Mouse (Mus musculus): ENCODE measurements around the gene Sh3pxd2a. TPM values are rescaled to one million over a fixed set of nuclear protein-coding genes. Genes with fewer than 3 reads are reported as not detected.
A peak's percentile ranks its signal among the peaks of the same experiment; 100 is the strongest.

Gene Sh3pxd2a
- polyA plus RNA-seq, 1 experiment from 2014 or later, result 2.3 TPM

GRCm38 (mm10) chr19:47369008-47369407 is 95.2 kb downstream of the Sh3pxd2a start:
- 50% methylated on average over 3 of the region's 3 CpGs for WGBS
- H3K36me3 ChIP-seq (replicated peaks), result no peaks in the 10 kb centered on the region
- H3K4me1 ChIP-seq, result no peaks in the 10 kb centered on the region
- no peak overlapping the region for H3K9ac ChIP-seq
- H3K4me2 ChIP-seq, result no peak overlapping the region
- no peaks in the 10 kb centered on the region for H3K27me3 ChIP-seq (replicated peaks)
- no peak overlapping the region for H3K27ac ChIP-seq
- H3K9me3 ChIP-seq, result no peaks in the 10 kb centered on the region
- H3K4me3 ChIP-seq, result no peak overlapping the region
- no peak for ATAC-seq (replicated peaks)

GRCm38 (mm10) chr19:47367271-47367879 is 96.8 kb downstream of the Sh3pxd2a start:
- H3K4me3 ChIP-seq, result no peak overlapping the region
- no peaks in the 10 kb centered on the region for H3K27me3 ChIP-seq (replicated peaks)
- no peaks in the 10 kb centered on the region for H3K4me1 ChIP-seq
- H3K36me3 ChIP-seq (replicated peaks), result no peaks in the 10 kb centered on the region
- 85% methylated on average over 12 of the region's 12 CpGs for WGBS
- no peak overlapping the region for H3K9ac ChIP-seq
- no peak overlapping the region for H3K4me2 ChIP-seq
- H3K9me3 ChIP-seq, result no peaks in the 10 kb centered on the region
- ATAC-seq (replicated peaks), result no peak
- no peak overlapping the region for H3K27ac ChIP-seq

- Histone ChIP-seq H3K9me3 (no peaks in the 10 kb centered on the region), H3K36me3 (replicated peaks) (no peaks in the 10 kb centered on the region), H3K4me3 (no peak overlapping the region), H3K4me2 (no peak overlapping the region), H3K4me1 (no peaks in the 10 kb centered on the region), H3K27ac (no peak overlapping the region), H3K27me3 (replicated peaks) (no peaks in the 10 kb centered on the region), H3K9ac (no peak overlapping the region)
- 0 out of 2 replicates have a peak, but pooled peaks have one; percentile 6 for ATAC-seq (replicated peaks)
- 85% methylated on average over 8 of the region's 8 CpGs for WGBS
These were observed 97.6 kb downstream of the Sh3pxd2a start for GRCm38 (mm10) chr19:47366576-47366975.

GRCm38 (mm10) chr19:47363086-47363668 is 101.0 kb downstream of the Sh3pxd2a start:
- no peak overlapping the region for H3K9ac ChIP-seq
- no peaks in the 10 kb centered on the region for H3K36me3 ChIP-seq (replicated peaks)
- no peak overlapping the region for H3K4me2 ChIP-seq
- ATAC-seq (replicated peaks), result no peak
- 59% methylated on average over 9 of the region's 9 CpGs for WGBS
- no peaks in the 10 kb centered on the region for H3K4me1 ChIP-seq
- H3K4me3 ChIP-seq, result no peak overlapping the region
- H3K27ac ChIP-seq, result no peak overlapping the region
- H3K9me3 ChIP-seq, result no peaks in the 10 kb centered on the region
- no peaks in the 10 kb centered on the region for H3K27me3 ChIP-seq (replicated peaks)

- H3K27ac ChIP-seq, result no peak overlapping the region
- H3K4me3 ChIP-seq, result no peak overlapping the region
- no peaks in the 10 kb centered on the region for H3K4me1 ChIP-seq
- 85% methylated on average over 3 of the region's 3 CpGs for WGBS
- ATAC-seq (replicated peaks), result no peak
- H3K9me3 ChIP-seq, result no peaks in the 10 kb centered on the region
- no peak overlapping the region for H3K4me2 ChIP-seq
- H3K9ac ChIP-seq, result no peak overlapping the region
- H3K27me3 ChIP-seq (replicated peaks), result no peaks in the 10 kb centered on the region
- no peaks in the 10 kb centered on the region for H3K36me3 ChIP-seq (replicated peaks)
These were observed 103.3 kb downstream of the Sh3pxd2a start for GRCm38 (mm10) chr19:47360921-47361320.

GRCm38 (mm10) chr19:47360017-47360416 is 104.2 kb downstream of the Sh3pxd2a start:
- H3K27me3 ChIP-seq (replicated peaks), result no peaks in the 10 kb centered on the region
- H3K4me3 ChIP-seq, result no peak overlapping the region
- no peaks in the 10 kb centered on the region for H3K4me1 ChIP-seq
- H3K36me3 ChIP-seq (replicated peaks), result no peaks in the 10 kb centered on the region
- no peak overlapping the region for H3K4me2 ChIP-seq
- ATAC-seq (replicated peaks), result no peak
- 93% methylated on average over 16 of the region's 16 CpGs for WGBS
- H3K9ac ChIP-seq, result no peak overlapping the region
- no peak overlapping the region for H3K27ac ChIP-seq
- no peaks in the 10 kb centered on the region for H3K9me3 ChIP-seq

DNA sequence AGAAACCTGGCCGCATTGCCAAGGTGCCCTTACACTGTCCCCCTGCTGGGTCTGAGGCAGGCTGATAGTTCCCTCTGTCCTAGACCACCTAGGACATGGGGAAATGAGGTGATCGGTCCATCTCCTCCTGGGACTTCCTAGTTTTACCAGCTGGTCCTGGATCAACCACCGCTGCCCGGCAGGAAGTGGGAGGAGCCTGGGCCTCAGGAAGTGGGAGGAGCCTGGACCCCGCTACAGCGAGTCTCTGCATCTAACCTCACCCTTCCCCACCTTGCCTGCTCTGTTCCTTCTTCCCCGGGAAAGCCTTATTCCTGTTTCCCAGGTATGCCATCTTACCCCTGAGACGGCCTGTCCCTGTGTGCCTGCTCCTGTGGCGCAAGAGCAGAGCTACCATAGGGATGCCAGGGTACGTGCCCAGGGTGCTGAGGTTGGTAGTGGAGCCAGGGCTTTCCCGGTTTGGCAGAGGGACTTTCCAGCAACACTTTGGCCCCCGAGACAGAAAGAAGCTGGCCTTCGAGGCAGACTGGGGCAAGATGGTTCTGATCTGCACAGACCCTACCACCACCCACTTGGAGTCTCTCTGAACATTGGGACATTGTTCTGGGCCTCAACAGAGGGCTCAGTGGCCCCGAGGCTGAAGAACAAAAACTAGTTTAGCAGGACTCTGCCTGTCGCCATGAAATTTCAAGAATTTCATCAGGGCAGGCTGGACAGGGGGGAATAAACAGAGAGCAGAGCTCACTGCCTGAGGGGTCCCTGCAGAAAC is 104.9 kb downstream of the Sh3pxd2a start:
- Histone ChIP-seq H3K27ac (no peak overlapping the region), H3K4me1 (no peaks in the 10 kb centered on the region), H3K4me3 (no peak overlapping the region), H3K9ac (no peak overlapping the region), H3K4me2 (no peak overlapping the region; the same call in 1 of the 2 replicates), H3K27me3 (replicated peaks) (no peaks in the 10 kb centered on the region), H3K36me3 (replicated peaks) (no peaks in the 10 kb centered on the region), H3K9me3 (no peaks in the 10 kb centered on the region)
- 58% methylated on average over 15 of the region's 15 CpGs for WGBS
- no peak for ATAC-seq (replicated peaks)

- Histone ChIP-seq H3K4me3 (no peak overlapping the region), H3K4me2 (no peak overlapping the region), H3K27me3 (replicated peaks) (no peaks in the 10 kb centered on the region), H3K9me3 (no peaks in the 10 kb centered on the region), H3K4me1 (no peaks in the 10 kb centered on the region), H3K36me3 (replicated peaks) (no peaks in the 10 kb centered on the region), H3K9ac (no peak overlapping the region), H3K27ac (no peak overlapping the region)
- 81% methylated on average over 3 of the region's 3 CpGs for WGBS
- ATAC-seq (replicated peaks), result no peak
These were observed 106.9 kb downstream of the Sh3pxd2a start for GRCm38 (mm10) chr19:47357297-47357696.

GRCm38 (mm10) chr19:47356188-47356857 is 107.9 kb downstream of the Sh3pxd2a start:
- ATAC-seq (replicated peaks), result peak; percentile 68
- Histone ChIP-seq H3K4me2 (0 out of 2 replicates have a peak overlapping the region, but pooled peaks have one; percentile 1), H3K9me3 (no peaks in the 10 kb centered on the region), H3K9ac (no peak overlapping the region), H3K36me3 (replicated peaks) (no peaks in the 10 kb centered on the region), H3K27me3 (replicated peaks) (no peaks in the 10 kb centered on the region), H3K27ac (no peak overlapping the region), H3K4me3 (no peak overlapping the region), H3K4me1 (no peaks in the 10 kb centered on the region)
- WGBS, result 15% methylated on average over 5 of the region's 6 CpGs

- Histone ChIP-seq H3K4me2 (no peak overlapping the region), H3K4me1 (no peaks in the 10 kb centered on the region), H3K9ac (no peak overlapping the region), H3K9me3 (no peaks in the 10 kb centered on the region), H3K36me3 (replicated peaks) (no peaks in the 10 kb centered on the region), H3K4me3 (no peak overlapping the region), H3K27me3 (replicated peaks) (no peaks in the 10 kb centered on the region), H3K27ac (no peak overlapping the region)
- ATAC-seq (replicated peaks), result peak; percentile 61
- WGBS, result 17% methylated on average over 8 of the region's 8 CpGs
These were observed 109.7 kb downstream of the Sh3pxd2a start for GRCm38 (mm10) chr19:47354456-47354855.

DNA sequence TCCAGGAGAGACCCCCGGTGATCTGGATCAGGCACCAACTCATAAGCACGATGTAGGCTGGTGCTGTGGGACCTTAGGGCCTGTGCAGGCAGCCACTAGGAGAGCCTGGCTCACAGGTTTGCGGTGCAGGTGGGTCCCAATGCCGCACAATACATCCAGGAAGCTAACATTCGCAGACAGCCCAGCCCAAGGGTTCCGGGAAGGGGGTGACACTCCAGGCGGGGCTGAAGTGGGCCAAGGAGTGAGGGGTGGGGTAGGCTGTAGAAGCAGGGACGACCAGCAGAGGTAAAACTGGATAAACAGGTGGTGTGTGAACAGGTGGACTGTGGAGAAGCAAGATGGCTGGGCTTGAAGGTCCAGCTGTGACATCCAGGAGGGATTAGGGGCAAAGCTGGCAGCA is 115.2 kb downstream of the Sh3pxd2a start:
- H3K36me3 ChIP-seq (replicated peaks), result no peaks in the 10 kb centered on the region
- no peak overlapping the region for H3K4me3 ChIP-seq
- H3K4me1 ChIP-seq, result no peaks in the 10 kb centered on the region
- H3K9ac ChIP-seq, result no peak overlapping the region
- no peak overlapping the region for H3K4me2 ChIP-seq
- 77% methylated on average over 8 of the region's 8 CpGs for WGBS
- no peak overlapping the region for H3K27ac ChIP-seq
- no peaks in the 10 kb centered on the region for H3K9me3 ChIP-seq
- no peak for ATAC-seq (replicated peaks)
- peaks cover 14% of the 10 kb centered on the region for H3K27me3 ChIP-seq (replicated peaks)

- peaks cover 4% of the 10 kb centered on the region for H3K4me1 ChIP-seq
- H3K4me2 ChIP-seq, result no peak overlapping the region
- no peak overlapping the region for H3K4me3 ChIP-seq
- H3K36me3 ChIP-seq (replicated peaks), result no peaks in the 10 kb centered on the region
- no peak overlapping the region for H3K9ac ChIP-seq
- H3K27ac ChIP-seq, result no peak overlapping the region
- WGBS, result 70% methylated on average over 14 of the region's 14 CpGs
- no peaks in the 10 kb centered on the region for H3K9me3 ChIP-seq
- H3K27me3 ChIP-seq (replicated peaks), result peaks cover 19% of the 10 kb centered on the region
- ATAC-seq (replicated peaks), result no peak
These were observed 115.7 kb downstream of the Sh3pxd2a start for GRCm38 (mm10) chr19:47348395-47349016.
